Mouse (Mus musculus): Measurements from ENCODE around the gene Pus3. TPM values are rescaled to one million over a fixed set of nuclear protein-coding genes. Genes with fewer than 3 reads are reported as not detected.
A peak's percentile ranks its signal among the peaks of the same experiment; 100 is the strongest.

Gene Pus3
- polyA plus RNA-seq, 1 experiment from 2014 or later: 20.9 TPM

- Histone ChIP-seq H3K36me3 (ENCODE audit: control insufficient read depth, insufficient read depth, low read length) (no peaks in the 10 kb centered on the region), H3K9ac (ENCODE audit: low read length) (peak overlapping the region; percentile 70), H3K4me1 (ENCODE audit: control insufficient read depth, insufficient read depth, low read length) (no peaks in the 10 kb centered on the region), H3K4me2 (ENCODE audit: low read depth) (peak overlapping the region; percentile 90), H3K27ac (ENCODE audit: low read depth, low read length) (no peak overlapping the region), H3K4me3 (ENCODE audit: low read depth, low read length) (peak overlapping the region; percentile 73), H3K27me3 (ENCODE audit: control insufficient read depth, insufficient read depth, low read length) (no peaks in the 10 kb centered on the region), H3K9me3 (ENCODE audit: control insufficient read depth, low read length) (no peaks in the 10 kb centered on the region)
- ATAC-seq (ENCODE audit: insufficient read depth, low FRiP score, low TSS enrichment) (peak; percentile 88), DNase-seq (ENCODE audit: low spot score) (peak; percentile 93)
- WGBS: 3% methylated on average over 31 of the region's 31 CpGs
Observed at GRCm38 (mm10) chr9:35559009-35559890, 855 bp downstream of the Pus3 start.

- Histone ChIP-seq H3K9me3 (ENCODE audit: control insufficient read depth, low read length) (no peaks in the 10 kb centered on the region), H3K27ac (ENCODE audit: low read depth, low read length) (no peak overlapping the region), H3K36me3 (ENCODE audit: control insufficient read depth, insufficient read depth, low read length) (no peaks in the 10 kb centered on the region; the same call in 1 of the 2 replicates), H3K4me3 (ENCODE audit: low read depth, low read length) (no peak overlapping the region), H3K27me3 (ENCODE audit: control insufficient read depth, insufficient read depth, low read length) (no peaks in the 10 kb centered on the region), H3K4me1 (ENCODE audit: control insufficient read depth, insufficient read depth, low read length) (no peaks in the 10 kb centered on the region), H3K9ac (ENCODE audit: low read length) (no peak overlapping the region), H3K4me2 (ENCODE audit: low read depth) (no peak overlapping the region)
- ATAC-seq (ENCODE audit: insufficient read depth, low FRiP score, low TSS enrichment) (no peak), DNase-seq (ENCODE audit: low spot score) (no peak)
- WGBS: 94% methylated on average over 11 of the region's 11 CpGs
Observed at GRCm38 (mm10) chr9:35561076-35561475, 2.7 kb downstream of the Pus3 start.

- Histone ChIP-seq H3K36me3 (ENCODE audit: control insufficient read depth, insufficient read depth, low read length) (peaks cover 3% of the 10 kb centered on the region; the same call in 1 of the 2 replicates), H3K27me3 (ENCODE audit: control insufficient read depth, insufficient read depth, low read length) (no peaks in the 10 kb centered on the region), H3K9ac (ENCODE audit: low read length) (no peak overlapping the region), H3K9me3 (ENCODE audit: control insufficient read depth, low read length) (no peaks in the 10 kb centered on the region), H3K4me3 (ENCODE audit: low read depth, low read length) (no peak overlapping the region), H3K27ac (ENCODE audit: low read depth, low read length) (no peak overlapping the region), H3K4me1 (ENCODE audit: control insufficient read depth, insufficient read depth, low read length) (no peaks in the 10 kb centered on the region), H3K4me2 (ENCODE audit: low read depth) (no peak overlapping the region)
- 92% methylated on average over 6 of the region's 6 CpGs for WGBS
- ATAC-seq (ENCODE audit: insufficient read depth, low FRiP score, low TSS enrichment): no peak
- no peak for DNase-seq (ENCODE audit: low spot score)
Observed at GRCm38 (mm10) chr9:35561583-35561982, 3.2 kb downstream of the Pus3 start.

- ATAC-seq (ENCODE audit: insufficient read depth, low FRiP score, low TSS enrichment): no peak
- Histone ChIP-seq H3K27me3 (ENCODE audit: control insufficient read depth, insufficient read depth, low read length) (no peaks in the 10 kb centered on the region), H3K4me1 (ENCODE audit: control insufficient read depth, insufficient read depth, low read length) (no peaks in the 10 kb centered on the region), H3K9me3 (ENCODE audit: control insufficient read depth, low read length) (no peaks in the 10 kb centered on the region), H3K4me3 (ENCODE audit: low read depth, low read length) (no peak overlapping the region), H3K9ac (ENCODE audit: low read length) (no peak overlapping the region), H3K36me3 (ENCODE audit: control insufficient read depth, insufficient read depth, low read length) (peaks cover 4% of the 10 kb centered on the region; the same call in 1 of the 2 replicates), H3K27ac (ENCODE audit: low read depth, low read length) (no peak overlapping the region), H3K4me2 (ENCODE audit: low read depth) (no peak overlapping the region)
- DNase-seq (ENCODE audit: low spot score): no peak
- 96% methylated on average over 5 of the region's 5 CpGs for WGBS
Observed at GRCm38 (mm10) chr9:35564536-35565240, 6.3 kb downstream of the Pus3 start.

- H3K36me3 ChIP-seq (ENCODE audit: control insufficient read depth, insufficient read depth, low read length): peaks cover 4% of the 10 kb centered on the region; the same call in 1 of the 2 replicates
- no peaks in the 10 kb centered on the region for H3K27me3 ChIP-seq (ENCODE audit: control insufficient read depth, insufficient read depth, low read length)
- no peaks in the 10 kb centered on the region for H3K4me1 ChIP-seq (ENCODE audit: control insufficient read depth, insufficient read depth, low read length)
- no peak overlapping the region for H3K27ac ChIP-seq (ENCODE audit: low read depth, low read length)
- no peak for ATAC-seq (ENCODE audit: insufficient read depth, low FRiP score, low TSS enrichment)
- no peaks in the 10 kb centered on the region for H3K9me3 ChIP-seq (ENCODE audit: control insufficient read depth, low read length)
- no peak overlapping the region for H3K4me3 ChIP-seq (ENCODE audit: low read depth, low read length)
- no peak overlapping the region for H3K9ac ChIP-seq (ENCODE audit: low read length)
- no peak for DNase-seq (ENCODE audit: low spot score)
- no peak overlapping the region for H3K4me2 ChIP-seq (ENCODE audit: low read depth)
- 83% methylated on average over 3 of the region's 3 CpGs for WGBS
Observed at GRCm38 (mm10) chr9:35567995-35568394, 9.6 kb downstream of the Pus3 start.

- no peaks in the 10 kb centered on the region for H3K4me1 ChIP-seq (ENCODE audit: control insufficient read depth, insufficient read depth, low read length)
- H3K4me2 ChIP-seq (ENCODE audit: low read depth): peak within 1 kb of the TSS; percentile 70
- peak; percentile 98 for ATAC-seq (ENCODE audit: insufficient read depth, low FRiP score, low TSS enrichment)
- no peaks in the 10 kb centered on the region for H3K9me3 ChIP-seq (ENCODE audit: control insufficient read depth, low read length)
- H3K9ac ChIP-seq (ENCODE audit: low read length): peak within 1 kb of the TSS; percentile 64
- peak within 1 kb of the TSS; percentile 60 for H3K4me3 ChIP-seq (ENCODE audit: low read depth, low read length)
- DNase-seq (ENCODE audit: low spot score): peak; percentile 95
- H3K27me3 ChIP-seq (ENCODE audit: control insufficient read depth, insufficient read depth, low read length): 0 out of 2 replicates have a peak, but pooled peaks cover 4% of the 10 kb centered on the region
- H3K36me3 ChIP-seq (ENCODE audit: control insufficient read depth, insufficient read depth, low read length): peaks cover 4% of the 10 kb centered on the region; the same call in 1 of the 2 replicates
- peak within 1 kb of the TSS; percentile 80 for H3K27ac ChIP-seq (ENCODE audit: low read depth, low read length)
- under 1% methylated on average over 86 of the region's 86 CpGs for WGBS
Observed at GRCm38 (mm10) chr9:35569571-35570534, 11.5 kb downstream of the Pus3 start, which contains the start of the genes Pate2 and Hyls1. Pate2 (plus strand) TSS chr9:35570284. Hyls1 (minus strand) TSS chr9:35570398.

GRCm38 (mm10) chr9:35570663-35571062 lies 12.3 kb downstream of the Pus3 start:
- no peaks in the 10 kb centered on the region for H3K4me1 ChIP-seq (ENCODE audit: control insufficient read depth, insufficient read depth, low read length)
- ATAC-seq (ENCODE audit: insufficient read depth, low FRiP score, low TSS enrichment) (peak; percentile 14; the same call in 1 of the 2 replicates), DNase-seq (ENCODE audit: low spot score) (no peak)
- H3K9ac ChIP-seq (ENCODE audit: low read length): peak overlapping the region; percentile 64
- no peaks in the 10 kb centered on the region for H3K9me3 ChIP-seq (ENCODE audit: control insufficient read depth, low read length)
- 0 out of 2 replicates have a peak, but pooled peaks cover 4% of the 10 kb centered on the region for H3K27me3 ChIP-seq (ENCODE audit: control insufficient read depth, insufficient read depth, low read length)
- no peak overlapping the region for H3K27ac ChIP-seq (ENCODE audit: low read depth, low read length)
- WGBS: 13% methylated on average over 5 of the region's 5 CpGs
- peak overlapping the region; percentile 70 for H3K4me2 ChIP-seq (ENCODE audit: low read depth)
- peak overlapping the region; percentile 60 for H3K4me3 ChIP-seq (ENCODE audit: low read depth, low read length)
- peaks cover 4% of the 10 kb centered on the region; the same call in 1 of the 2 replicates for H3K36me3 ChIP-seq (ENCODE audit: control insufficient read depth, insufficient read depth, low read length)

- no peaks in the 10 kb centered on the region for H3K36me3 ChIP-seq (ENCODE audit: control insufficient read depth, insufficient read depth, low read length)
- H3K27me3 ChIP-seq (ENCODE audit: control insufficient read depth, insufficient read depth, low read length): 0 out of 2 replicates have a peak, but pooled peaks cover 4% of the 10 kb centered on the region
- 1% methylated on average over 32 of the region's 32 CpGs for WGBS
- H3K4me3 ChIP-seq (ENCODE audit: low read depth, low read length): peak overlapping the region; percentile 25; the same call in 1 of the 2 replicates
- H3K9ac ChIP-seq (ENCODE audit: low read length): peak overlapping the region; percentile 35; the same call in 1 of the 2 replicates
- H3K4me2 ChIP-seq (ENCODE audit: low read depth): peak overlapping the region; percentile 45
- ATAC-seq (ENCODE audit: insufficient read depth, low FRiP score, low TSS enrichment): no peak
- no peaks in the 10 kb centered on the region for H3K9me3 ChIP-seq (ENCODE audit: control insufficient read depth, low read length)
- no peaks in the 10 kb centered on the region for H3K4me1 ChIP-seq (ENCODE audit: control insufficient read depth, insufficient read depth, low read length)
- DNase-seq (ENCODE audit: low spot score): peak; percentile 24
- no peak overlapping the region for H3K27ac ChIP-seq (ENCODE audit: low read depth, low read length)
Observed at GRCm38 (mm10) chr9:35574416-35574815, 16.0 kb downstream of the Pus3 start.

All from neural tube, embryonic 11.5 days (tissue).